Mouse (Mus musculus): ENCODE measurements around the gene Nfatc3. TPM values are rescaled to one million over a fixed set of nuclear protein-coding genes. Genes with fewer than 3 reads are reported as not detected.

Gene Nfatc3
- polyA plus RNA-seq, 1 experiment = 78.6 TPM

DNA sequence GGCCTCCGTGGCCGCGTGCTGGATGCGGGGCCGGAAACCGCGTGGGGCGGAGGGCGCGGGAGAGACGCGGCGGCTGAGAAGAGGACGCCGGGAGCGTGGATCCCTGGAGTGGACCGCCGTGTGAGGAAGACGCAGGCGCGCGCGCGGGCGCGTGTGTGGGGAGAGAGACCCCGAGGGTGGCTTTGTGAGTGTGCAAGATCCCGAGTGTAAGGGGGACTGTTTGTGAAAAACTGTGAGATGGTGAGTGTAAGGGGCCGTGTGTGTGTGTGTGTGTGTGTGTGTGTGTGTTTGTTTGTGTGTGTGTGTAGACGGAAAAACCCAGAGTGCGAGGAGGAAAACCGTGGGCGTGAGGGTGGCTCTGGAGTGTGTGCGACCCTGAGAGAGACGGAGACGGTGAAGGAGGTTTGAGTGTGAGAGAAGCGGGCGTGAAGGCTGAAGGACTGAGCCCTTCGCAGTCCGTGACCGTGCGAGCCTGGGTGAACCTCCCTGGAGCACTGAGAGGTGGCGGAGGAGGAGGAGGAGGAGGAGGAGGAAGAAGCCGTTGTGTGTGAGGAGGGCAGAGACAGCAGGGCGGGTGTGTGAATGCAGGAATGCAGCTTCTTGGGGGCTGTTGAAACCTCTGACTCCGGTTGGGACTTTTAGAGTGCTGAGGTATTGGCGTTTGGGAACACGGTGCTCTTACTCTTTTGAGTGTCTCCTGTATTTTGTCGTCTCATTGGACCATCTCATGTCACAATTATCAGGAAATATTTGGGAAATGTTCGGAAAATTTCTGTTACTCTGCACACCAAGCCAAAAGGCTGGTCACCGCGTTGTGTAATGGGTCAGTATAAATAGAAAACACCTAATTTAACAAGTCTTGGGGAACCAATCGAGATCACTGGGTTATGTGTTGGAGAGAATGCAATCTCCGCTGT lies 110.6 kb downstream of the Nfatc3 start:
- TF ChIP-seq CTCF (IDR thresholded peaks at IDR 0.05; ENCODE audit: borderline replicate concordance, insufficient read depth, low read length) (no peak), POLR2A (IDR thresholded peaks at IDR 0.05; ENCODE audit: low read depth, low read length) (0 out of 2 replicates have a peak, but pooled peaks have one; percentile 49)
- peak overlapping the region; percentile 17 for H3K27ac ChIP-seq (ENCODE audit: insufficient read depth, low read length)
- no peaks in the 10 kb centered on the region for H3K4me1 ChIP-seq (ENCODE audit: control insufficient read depth, insufficient read depth, low read length)
- H3K4me3 ChIP-seq (ENCODE audit: insufficient read depth, low read length) = peak overlapping the region; percentile 74

DNA sequence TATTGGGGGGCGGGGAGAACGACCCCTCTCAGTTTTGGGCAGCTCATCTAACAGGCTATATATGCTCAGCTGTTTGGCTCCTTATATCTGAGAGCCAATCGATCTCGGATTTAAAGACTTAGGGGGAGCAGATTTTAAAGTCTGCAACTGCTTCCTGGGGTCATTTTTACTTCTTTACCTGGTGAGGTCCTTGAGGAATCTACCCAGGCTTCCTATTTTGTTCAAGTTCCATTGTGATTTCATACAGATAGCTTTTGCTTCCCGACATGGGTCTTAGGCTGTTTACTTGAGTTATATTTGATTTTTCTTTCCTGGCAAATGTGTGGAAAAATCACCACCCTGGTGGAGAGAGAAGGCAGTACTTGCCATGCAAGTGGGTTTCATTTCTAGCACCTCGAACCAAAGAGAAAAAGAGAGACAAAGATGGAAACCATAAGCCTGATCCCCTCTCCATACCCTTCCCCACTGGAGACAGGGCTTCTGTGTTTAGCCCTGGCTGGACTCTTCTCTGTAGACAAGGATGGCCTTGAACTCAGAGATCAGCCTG lies 111.4 kb downstream of the Nfatc3 start:
- Histone ChIP-seq H3K27ac (ENCODE audit: insufficient read depth, low read length) (peak overlapping the region; percentile 17; the same call in 1 of the 2 replicates), H3K4me3 (ENCODE audit: insufficient read depth, low read length) (peak overlapping the region; percentile 74), H3K4me1 (ENCODE audit: control insufficient read depth, insufficient read depth, low read length) (no peaks in the 10 kb centered on the region)
- TF ChIP-seq POLR2A (IDR thresholded peaks at IDR 0.05; ENCODE audit: low read depth, low read length) (no peak), CTCF (IDR thresholded peaks at IDR 0.05; ENCODE audit: borderline replicate concordance, insufficient read depth, low read length) (no peak)

GRCm38 (mm10) chr8:106173566-106173965 lies 114.9 kb downstream of the Nfatc3 start:
- H3K4me1 ChIP-seq (ENCODE audit: control insufficient read depth, insufficient read depth, low read length) = peaks cover 4% of the 10 kb centered on the region; the same call in 1 of the 2 replicates
- TF ChIP-seq CTCF (IDR thresholded peaks at IDR 0.05; ENCODE audit: borderline replicate concordance, insufficient read depth, low read length) (no peak), POLR2A (IDR thresholded peaks at IDR 0.05; ENCODE audit: low read depth, low read length) (no peak)
- H3K27ac ChIP-seq (ENCODE audit: insufficient read depth, low read length) = no peak overlapping the region
- H3K4me3 ChIP-seq (ENCODE audit: insufficient read depth, low read length) = no peak overlapping the region

DNA sequence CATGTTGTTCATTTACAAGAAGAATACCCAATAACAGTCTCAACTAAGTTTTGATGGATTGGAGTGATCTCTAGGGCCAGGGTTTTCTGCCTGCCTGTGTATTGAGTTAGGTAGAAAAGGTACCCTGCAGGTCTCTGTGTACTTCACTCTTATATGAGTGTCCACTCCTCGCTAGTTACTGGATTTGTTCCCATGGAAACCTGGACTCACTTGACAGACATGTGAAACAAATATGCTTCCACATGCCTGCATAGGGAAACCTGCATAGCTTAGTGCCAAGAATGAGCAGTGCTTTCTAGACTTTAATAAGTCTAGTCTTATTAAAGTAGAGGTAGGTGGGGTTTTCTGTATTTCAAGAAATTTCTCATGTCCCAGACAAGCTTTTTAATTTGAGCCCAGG lies 118.3 kb downstream of the Nfatc3 start:
- TF ChIP-seq CTCF (IDR thresholded peaks at IDR 0.05; ENCODE audit: borderline replicate concordance, insufficient read depth, low read length) = no peak
- TF ChIP-seq POLR2A (IDR thresholded peaks at IDR 0.05; ENCODE audit: low read depth, low read length) = no peak
- H3K4me3 ChIP-seq (ENCODE audit: insufficient read depth, low read length) = no peak overlapping the region
- peaks cover 4% of the 10 kb centered on the region; the same call in 1 of the 2 replicates for H3K4me1 ChIP-seq (ENCODE audit: control insufficient read depth, insufficient read depth, low read length)
- no peak overlapping the region for H3K27ac ChIP-seq (ENCODE audit: insufficient read depth, low read length)

GRCm38 (mm10) chr8:106177594-106177993 lies 119.0 kb downstream of the Nfatc3 start:
- Histone ChIP-seq H3K27ac (ENCODE audit: insufficient read depth, low read length) (no peak overlapping the region), H3K4me1 (ENCODE audit: control insufficient read depth, insufficient read depth, low read length) (peaks cover 4% of the 10 kb centered on the region; the same call in 1 of the 2 replicates), H3K4me3 (ENCODE audit: insufficient read depth, low read length) (no peak overlapping the region)
- TF ChIP-seq CTCF (IDR thresholded peaks at IDR 0.05; ENCODE audit: borderline replicate concordance, insufficient read depth, low read length) = no peak
- TF ChIP-seq POLR2A (IDR thresholded peaks at IDR 0.05; ENCODE audit: low read depth, low read length) = no peak

GRCm38 (mm10) chr8:106178428-106178827 lies 119.8 kb downstream of the Nfatc3 start:
- H3K4me3 ChIP-seq (ENCODE audit: insufficient read depth, low read length) = no peak overlapping the region
- no peak overlapping the region for H3K27ac ChIP-seq (ENCODE audit: insufficient read depth, low read length)
- TF ChIP-seq CTCF (IDR thresholded peaks at IDR 0.05; ENCODE audit: borderline replicate concordance, insufficient read depth, low read length) (no peak), POLR2A (IDR thresholded peaks at IDR 0.05; ENCODE audit: low read depth, low read length) (no peak)
- peaks cover 4% of the 10 kb centered on the region; the same call in 1 of the 2 replicates for H3K4me1 ChIP-seq (ENCODE audit: control insufficient read depth, insufficient read depth, low read length)

Other genes starting within 250 kb of the Nfatc3 start
- gene Ranbp10, start 231.5 kb upstream of the Nfatc3 start, polyA plus RNA-seq (2011; ENCODE audit: insufficient read length, low read depth, missing spikeins) = 18.4 and 18.6 TPM in 2 replicates
- gene Tsnaxip1, start 231.1 kb upstream of the Nfatc3 start, polyA plus RNA-seq (2011; ENCODE audit: insufficient read length, low read depth, missing spikeins) = not detected in 2 replicates
- 35.4 and 40.3 TPM in 2 replicates for gene Cenpt, start 205.6 kb upstream of the Nfatc3 start, polyA plus RNA-seq (2011; ENCODE audit: insufficient read length, low read depth, missing spikeins)
- 22.1 and 22.6 TPM in 2 replicates for gene Thap11, start 203.7 kb upstream of the Nfatc3 start, polyA plus RNA-seq (2011; ENCODE audit: insufficient read length, low read depth, missing spikeins)
- 90.4 and 119 TPM in 2 replicates for gene Nutf2, start 198.3 kb upstream of the Nfatc3 start, polyA plus RNA-seq (2011; ENCODE audit: insufficient read length, low read depth, missing spikeins)
- 45.5 and 51.8 TPM in 2 replicates for gene Edc4, start 178.0 kb upstream of the Nfatc3 start, polyA plus RNA-seq (2011; ENCODE audit: insufficient read length, low read depth, missing spikeins)
- gene Nrn1l, start 165.3 kb upstream of the Nfatc3 start, polyA plus RNA-seq (2011; ENCODE audit: insufficient read length, low read depth, missing spikeins) = 1.1 and 1.2 TPM in 2 replicates
- 28.9 and 30.5 TPM in 2 replicates for gene Pskh1, start 158.4 kb upstream of the Nfatc3 start, polyA plus RNA-seq (2011; ENCODE audit: insufficient read length, low read depth, missing spikeins)
- gene Ctrl, start 125.0 kb upstream of the Nfatc3 start, polyA plus RNA-seq (2011; ENCODE audit: insufficient read length, low read depth, missing spikeins) = not detected in 2 replicates
- 27.1 and 30.5 TPM in 2 replicates for gene Psmb10, start 120.4 kb upstream of the Nfatc3 start, polyA plus RNA-seq (2011; ENCODE audit: insufficient read length, low read depth, missing spikeins)
- 2.3 and 3.9 TPM in 2 replicates for gene Lcat, start 115.5 kb upstream of the Nfatc3 start, polyA plus RNA-seq (2011; ENCODE audit: insufficient read length, low read depth, missing spikeins)
- 60.2 and 82.1 TPM in 2 replicates for gene Slc12a4, start 92.7 kb upstream of the Nfatc3 start, polyA plus RNA-seq (2011; ENCODE audit: insufficient read length, low read depth, missing spikeins)
- gene Dpep3, start 79.4 kb upstream of the Nfatc3 start, polyA plus RNA-seq (2011; ENCODE audit: insufficient read length, low read depth, missing spikeins) = not detected in 2 replicates
- gene Dus2, start 67.5 kb upstream of the Nfatc3 start, polyA plus RNA-seq (2011; ENCODE audit: insufficient read length, low read depth, missing spikeins) = 13.4 and 17.4 TPM in 2 replicates
- not detected in 2 replicates for gene Dpep2nb, start 52.9 kb upstream of the Nfatc3 start, polyA plus RNA-seq (2011; ENCODE audit: insufficient read length, low read depth, missing spikeins)
- 7.3 and 8.8 TPM in 2 replicates for gene Ddx28, start 47.0 kb upstream of the Nfatc3 start, polyA plus RNA-seq (2011; ENCODE audit: insufficient read length, low read depth, missing spikeins)
- 2.1 and 3.9 TPM in 2 replicates for gene Esrp2, start 78.1 kb downstream of the Nfatc3 start, polyA plus RNA-seq (2011; ENCODE audit: insufficient read length, low read depth, missing spikeins)
- 30.0 and 40.9 TPM in 2 replicates for gene Pla2g15, start 91.6 kb downstream of the Nfatc3 start, polyA plus RNA-seq (2011; ENCODE audit: insufficient read length, low read depth, missing spikeins)
- 57.4 and 59.3 TPM in 2 replicates for gene Slc7a6, start 110.0 kb downstream of the Nfatc3 start, polyA plus RNA-seq (2011; ENCODE audit: insufficient read length, low read depth, missing spikeins)
- gene Slc7a6os, start 152.1 kb downstream of the Nfatc3 start, polyA plus RNA-seq (2011; ENCODE audit: insufficient read length, low read depth, missing spikeins) = 31.1 and 34.0 TPM in 2 replicates
- gene Prmt7, start 152.1 kb downstream of the Nfatc3 start, polyA plus RNA-seq (2011; ENCODE audit: insufficient read length, low read depth, missing spikeins) = 33.6 and 40.3 TPM in 2 replicates

Measured in embryonic fibroblast, embryonic 13.5 days (primary cell).